Mouse (Mus musculus): ENCODE data around the gene Rbfox2.

Rbfox2 gene

DNA sequence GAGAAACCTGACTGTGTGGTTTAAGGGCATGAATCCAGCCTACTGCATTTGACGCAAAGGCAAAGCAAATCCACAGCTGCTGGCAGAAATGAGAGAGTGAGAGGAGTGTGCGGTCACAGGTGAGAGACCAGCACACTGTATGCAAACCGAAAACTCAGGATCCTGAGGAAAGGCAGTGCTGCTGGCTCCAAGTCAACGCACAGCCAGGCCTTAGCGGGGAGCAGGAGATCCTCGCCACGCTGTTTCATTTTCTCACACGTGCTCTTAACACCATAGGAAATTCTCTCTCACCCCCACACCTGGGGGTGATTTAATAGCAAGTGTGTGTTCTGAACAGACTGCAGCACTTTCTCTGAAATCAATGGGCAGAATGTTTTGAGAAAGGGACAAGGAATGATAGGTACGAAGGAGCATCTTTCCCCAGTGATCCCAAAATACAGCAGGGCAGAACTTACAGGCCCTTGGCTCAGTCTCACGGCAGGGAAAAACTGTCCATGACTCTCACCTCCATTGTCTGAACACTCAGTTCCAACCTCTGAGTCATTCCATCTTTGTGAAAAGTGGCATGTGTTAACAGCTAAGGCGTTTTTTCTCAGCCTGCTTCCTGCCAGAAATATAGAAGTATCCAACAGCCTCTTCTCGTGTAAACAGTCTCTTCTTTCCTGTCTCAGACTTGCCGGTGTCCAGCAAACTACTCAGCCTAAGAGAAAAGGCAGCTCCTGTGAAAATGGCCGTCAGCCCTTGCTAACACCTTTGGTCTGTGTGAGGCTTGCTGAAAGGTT is 114.5 kb downstream of the Rbfox2 start:
- DNase-seq (ENCODE audit: low spot score in 2 of 2), result no peak

DNA sequence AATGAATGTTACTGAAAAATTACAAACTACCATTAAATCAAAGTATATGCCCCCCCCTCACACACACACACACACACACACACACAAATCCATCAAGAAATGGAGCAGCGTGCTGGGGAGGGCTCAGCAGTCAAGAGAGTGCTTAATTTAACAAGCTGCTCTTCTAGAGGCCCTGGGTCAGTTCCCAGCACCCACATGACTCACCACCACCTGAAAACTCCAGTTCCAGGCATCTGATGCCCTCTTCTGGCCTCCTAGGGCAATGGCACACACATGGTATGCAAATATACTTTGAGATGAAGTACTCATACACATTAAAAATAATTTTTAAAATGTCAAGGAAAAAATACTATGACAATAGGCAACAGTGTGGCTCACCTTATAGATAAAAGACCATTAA is 120.7 kb downstream of the Rbfox2 start:
- DNase-seq (ENCODE audit: low spot score in 2 of 2), result no peak

DNA sequence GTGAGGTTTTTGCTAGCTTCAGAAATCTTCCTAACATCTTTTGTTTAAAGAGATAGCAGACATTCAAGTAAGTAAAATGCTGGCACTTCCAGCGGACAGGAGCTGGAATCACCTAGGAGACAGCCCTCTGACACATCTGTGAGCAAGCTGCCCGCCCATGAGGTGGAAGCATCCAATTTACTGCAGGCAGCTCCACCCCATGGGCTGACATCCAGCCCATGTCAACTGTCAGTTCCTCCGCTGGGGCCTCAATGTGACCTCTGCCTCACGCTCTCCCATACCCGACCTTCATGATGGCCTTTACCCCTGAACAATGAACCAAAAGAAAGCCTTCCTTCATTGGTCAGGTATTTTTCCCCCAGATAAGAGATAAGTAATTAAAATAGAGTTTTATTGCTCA is 121.2 kb downstream of the Rbfox2 start:
- DNase-seq (ENCODE audit: low spot score in 2 of 2), result no peak

DNA sequence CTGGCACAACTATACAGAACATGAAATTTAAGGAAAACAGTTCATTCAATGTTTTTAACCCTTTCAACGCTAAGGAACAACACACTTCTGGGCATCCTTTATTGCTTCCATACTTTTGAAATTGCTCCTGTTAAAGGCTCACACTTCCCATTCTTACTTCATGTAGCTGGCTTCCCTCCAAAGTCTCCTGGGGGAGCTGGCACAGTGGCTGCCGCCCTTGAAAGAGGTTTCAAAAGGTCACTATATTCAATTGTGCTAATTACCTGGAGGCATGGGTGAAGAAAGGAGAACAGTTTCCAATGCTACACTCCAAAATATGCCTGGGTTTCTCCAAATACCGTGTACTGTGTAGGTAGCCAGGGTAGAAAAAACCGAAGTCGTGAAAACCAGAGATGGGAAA is 124.0 kb downstream of the Rbfox2 start:
- no peak for DNase-seq (ENCODE audit: low spot score in 2 of 2)

DNA sequence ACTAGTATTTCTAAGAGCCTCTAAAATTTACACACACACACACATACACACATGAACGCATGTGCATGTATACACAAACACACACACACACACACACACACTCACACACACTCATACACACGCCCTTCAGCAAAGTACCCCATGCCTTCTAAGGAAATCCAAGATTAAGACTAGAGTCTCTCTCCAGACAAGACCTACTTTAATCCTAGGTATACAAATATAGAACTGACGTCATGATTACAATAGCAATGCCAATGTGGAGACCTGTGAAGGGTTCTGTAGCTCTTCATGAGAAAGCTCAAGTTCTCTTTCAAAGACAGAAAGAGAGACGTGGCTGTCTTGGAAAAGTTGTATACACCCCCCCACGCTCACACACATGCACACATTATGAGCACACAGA is 132.8 kb downstream of the Rbfox2 start:
- DNase-seq (ENCODE audit: low spot score in 2 of 2), result no peak

DNA sequence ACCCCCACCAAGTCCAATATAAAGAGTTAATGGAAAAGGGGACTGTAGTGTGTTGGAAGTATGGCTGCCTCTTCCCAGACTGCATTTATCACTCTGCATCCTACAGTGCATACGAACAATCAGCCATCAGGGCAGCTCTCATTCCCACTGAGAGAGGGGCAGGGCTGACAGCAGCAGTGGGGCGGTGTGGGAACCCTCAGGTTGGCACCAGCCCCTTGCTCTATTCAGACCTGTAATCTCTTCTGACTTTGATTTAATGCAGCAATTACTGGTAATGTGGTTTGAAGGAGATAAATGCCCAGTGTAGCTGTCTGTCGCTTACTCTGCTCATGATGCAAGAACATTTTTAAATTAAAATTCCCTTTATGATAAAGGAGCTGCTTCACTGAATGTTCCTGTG is 134.4 kb downstream of the Rbfox2 start:
- no peak for DNase-seq (ENCODE audit: low spot score in 2 of 2)

DNA sequence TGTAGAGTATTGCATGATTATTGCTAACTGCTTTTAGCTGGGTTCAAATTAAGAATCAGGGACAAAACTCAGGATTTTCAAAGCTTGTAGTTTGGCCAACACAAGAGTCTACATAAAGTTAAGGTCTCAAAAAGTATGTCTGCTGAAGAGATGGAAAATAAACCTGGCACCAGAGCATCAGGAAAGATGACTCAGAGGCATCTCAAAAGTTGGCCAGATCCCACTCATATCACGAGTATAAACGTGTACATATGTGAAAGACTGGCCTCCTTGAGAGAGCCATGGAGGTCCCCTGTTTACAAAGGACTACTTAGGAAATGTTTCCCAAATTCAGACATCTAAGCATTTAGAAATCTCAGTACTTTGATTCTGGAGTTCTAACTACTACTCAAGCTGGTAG is 138.0 kb downstream of the Rbfox2 start:
- no peak for DNase-seq (ENCODE audit: low spot score in 2 of 2)

DNA sequence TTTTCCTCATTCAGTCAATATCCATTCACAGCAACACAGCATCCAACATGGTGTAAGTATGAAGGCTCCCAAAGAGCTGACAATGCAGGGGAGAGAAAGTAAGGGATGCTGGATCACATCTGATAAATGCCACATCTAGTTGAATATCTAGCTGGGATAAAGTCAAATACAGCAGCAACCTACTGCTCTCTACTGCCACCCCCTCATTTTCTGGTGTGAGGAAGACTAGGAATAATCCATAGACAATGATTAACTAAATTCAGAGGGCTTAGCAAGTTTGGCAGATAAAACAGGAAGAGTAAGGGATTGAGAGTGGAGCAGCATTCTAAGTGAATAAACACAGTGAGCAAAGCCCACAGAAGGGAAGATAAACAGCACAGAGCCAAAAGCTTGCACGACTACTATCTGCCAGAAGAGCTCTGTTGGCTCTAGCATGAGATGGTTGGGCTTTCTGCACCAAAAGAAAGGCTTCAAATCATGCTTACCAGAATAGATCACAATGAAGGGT is 140.5 kb downstream of the Rbfox2 start:
- no peak for DNase-seq (ENCODE audit: low spot score in 2 of 2)

DNA sequence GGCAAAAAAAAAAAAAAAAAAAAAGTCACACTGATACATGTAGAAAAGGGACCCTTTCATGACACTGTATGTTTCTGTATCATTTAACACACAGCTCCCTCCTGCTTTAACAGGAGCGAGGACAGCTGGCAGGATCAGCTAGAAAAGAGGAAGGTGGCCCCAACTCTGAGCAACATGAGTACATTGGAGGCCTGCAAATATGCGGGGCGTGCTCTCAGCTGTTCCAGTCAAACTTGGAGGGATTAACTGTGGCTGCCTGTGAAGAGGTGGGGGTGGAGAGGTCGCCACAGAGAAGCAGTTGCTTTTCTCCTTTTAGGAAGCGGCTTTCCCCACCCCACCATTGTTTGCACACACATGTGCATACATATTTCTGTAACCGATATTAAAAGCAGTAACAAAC is 143.5 kb downstream of the Rbfox2 start:
- no peak for DNase-seq (ENCODE audit: low spot score in 2 of 2)

DNA sequence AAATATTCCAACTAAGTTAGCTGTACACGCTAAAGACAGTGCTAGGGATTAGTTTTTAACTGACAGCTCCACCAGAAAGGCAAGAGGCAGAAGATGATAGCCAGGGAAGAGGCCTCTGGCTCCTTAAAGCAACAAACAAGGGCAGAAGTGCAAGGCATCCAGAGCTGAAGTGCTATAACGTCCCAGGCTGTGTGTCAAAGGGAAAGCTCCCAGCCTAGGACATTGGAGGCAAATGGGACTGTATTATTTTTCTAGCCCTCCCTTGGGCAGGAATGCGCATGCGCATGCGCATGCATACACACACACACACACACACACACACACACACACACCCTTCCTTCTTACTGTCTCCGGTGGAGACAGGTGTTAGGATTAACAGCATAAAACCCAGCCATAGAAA is 143.9 kb downstream of the Rbfox2 start:
- no peak for DNase-seq (ENCODE audit: low spot score in 2 of 2)

DNA sequence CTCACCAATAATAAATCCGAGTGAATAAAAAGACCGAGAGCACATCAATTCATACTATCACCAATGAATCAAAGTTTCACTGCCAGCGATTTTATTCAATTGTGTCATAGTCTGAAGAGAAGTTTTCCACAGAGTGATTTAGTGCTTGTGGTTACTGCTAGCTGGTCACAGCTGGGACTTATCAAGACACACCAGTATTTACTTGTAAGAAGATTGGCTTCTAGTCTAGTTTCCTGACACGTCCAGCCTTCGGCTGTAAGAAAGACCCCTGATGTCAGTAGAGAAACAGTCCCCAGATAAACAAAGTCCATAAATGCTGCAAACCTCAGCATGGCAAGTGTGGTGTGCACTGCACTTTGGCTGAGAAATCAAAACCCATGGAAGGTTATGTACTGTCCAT is 145.4 kb downstream of the Rbfox2 start:
- DNase-seq (ENCODE audit: low spot score in 2 of 2), result no peak

DNA sequence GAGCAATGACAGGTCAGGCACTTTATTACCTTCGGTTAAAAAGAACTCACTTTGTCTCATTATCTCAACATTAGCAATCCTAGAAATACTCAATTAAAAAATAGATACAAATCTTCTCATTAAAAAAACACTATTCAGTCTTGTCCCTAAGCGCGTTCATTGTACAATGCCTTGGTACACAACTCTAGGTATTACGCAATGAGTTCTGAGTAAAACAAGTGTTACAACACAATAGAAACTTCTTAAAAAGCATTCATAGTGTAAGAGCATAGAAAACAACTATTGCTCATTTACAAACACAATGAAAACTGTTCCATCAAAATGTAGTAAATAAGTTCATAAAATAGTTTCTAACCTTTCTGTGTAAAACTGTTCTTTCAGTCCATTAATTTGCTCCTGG is 146.0 kb downstream of the Rbfox2 start:
- DNase-seq (ENCODE audit: low spot score in 2 of 2), result no peak

DNA sequence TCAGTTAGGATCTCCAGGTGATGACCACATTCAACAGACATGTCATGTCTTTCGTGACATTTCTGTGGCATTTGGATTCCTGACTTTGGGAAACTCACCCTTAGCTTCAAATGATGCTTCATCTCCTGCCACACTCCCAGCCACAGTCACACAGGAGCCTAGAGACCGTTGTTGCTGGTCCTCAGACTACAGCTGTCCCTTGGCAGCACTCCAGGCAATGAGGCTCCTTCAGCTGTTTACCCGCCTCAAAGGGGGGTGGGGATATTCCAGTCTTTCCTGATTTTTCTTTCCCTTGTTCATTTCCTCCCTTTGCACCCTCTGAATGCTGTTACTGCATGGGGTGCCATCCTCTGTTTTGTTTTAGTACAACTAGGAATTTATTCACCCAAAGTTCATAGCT is 150.3 kb downstream of the Rbfox2 start:
- no peak for DNase-seq (ENCODE audit: low spot score in 2 of 2)

DNA sequence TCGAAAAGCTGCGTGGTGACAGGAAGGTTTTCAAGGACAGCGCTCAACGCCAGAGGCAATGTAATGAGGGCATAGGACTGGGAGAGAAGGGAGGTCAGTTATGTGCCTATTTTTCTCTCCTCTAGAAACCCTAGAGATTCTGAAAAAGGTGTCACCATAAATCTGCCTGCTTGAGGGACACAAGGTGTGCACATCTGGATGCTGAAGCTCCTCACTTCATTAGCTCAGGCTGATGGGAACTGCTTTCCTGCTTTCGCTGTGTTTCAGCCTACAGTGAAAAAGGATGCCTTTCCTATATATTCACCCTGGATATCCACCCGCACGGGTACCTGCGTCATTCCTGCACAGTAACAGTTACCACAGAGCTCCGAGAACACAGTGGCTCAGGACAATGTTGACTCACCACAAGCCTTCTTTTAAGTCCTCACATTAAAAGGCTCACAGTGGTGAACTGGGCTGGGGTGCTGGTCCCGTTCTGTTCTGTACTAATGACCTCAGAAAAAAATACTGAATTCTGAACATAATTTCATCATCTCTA is 152.5 kb downstream of the Rbfox2 start:
- DNase-seq (ENCODE audit: low spot score in 2 of 2), result no peak

DNA sequence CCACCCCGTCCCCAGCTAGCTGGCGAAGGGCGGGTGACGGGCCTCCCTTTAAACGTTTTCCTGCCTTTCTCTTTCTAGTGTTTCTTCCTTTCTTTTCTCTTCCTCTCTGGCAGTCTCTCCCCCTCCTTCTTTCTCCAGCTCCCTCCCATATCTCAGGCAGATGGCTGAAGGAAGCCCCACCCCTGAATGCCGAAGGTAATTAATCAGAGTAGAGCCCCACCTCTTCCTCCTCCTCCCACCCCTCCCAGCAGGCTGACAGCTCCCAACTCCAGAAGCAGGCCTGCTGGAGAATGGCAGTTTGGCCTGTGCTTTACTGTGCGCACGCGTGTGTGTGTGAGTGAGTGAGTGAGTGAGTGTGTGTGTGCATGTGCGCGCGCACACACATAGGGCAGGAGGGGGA is 153.2 kb downstream of the Rbfox2 start:
- peak; percentile 55 to 56 for DNase-seq (ENCODE audit: low spot score in 2 of 2)

DNA sequence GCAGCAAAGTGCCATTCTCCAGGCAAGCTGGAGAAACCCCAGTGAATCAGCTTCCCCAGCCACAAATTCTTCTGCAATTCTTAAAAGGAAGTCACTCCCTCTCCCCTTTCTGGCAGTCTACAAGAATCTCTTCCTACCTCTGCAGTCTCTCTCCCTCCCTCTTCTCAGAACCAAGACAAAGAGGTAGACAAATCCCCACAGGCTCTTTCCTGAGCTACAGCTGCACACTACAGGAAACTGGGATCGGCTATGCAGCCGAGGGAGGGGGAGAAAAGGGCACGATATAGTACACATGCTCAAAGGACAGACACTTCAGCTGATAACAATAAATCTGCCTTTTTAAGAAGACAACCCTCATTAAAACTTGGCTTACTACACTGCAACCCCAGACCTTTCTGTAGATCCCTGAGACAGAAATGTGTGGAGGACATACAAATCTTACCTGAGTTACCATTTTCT is 153.7 kb downstream of the Rbfox2 start:
- DNase-seq (ENCODE audit: low spot score in 2 of 2), result no peak

DNA sequence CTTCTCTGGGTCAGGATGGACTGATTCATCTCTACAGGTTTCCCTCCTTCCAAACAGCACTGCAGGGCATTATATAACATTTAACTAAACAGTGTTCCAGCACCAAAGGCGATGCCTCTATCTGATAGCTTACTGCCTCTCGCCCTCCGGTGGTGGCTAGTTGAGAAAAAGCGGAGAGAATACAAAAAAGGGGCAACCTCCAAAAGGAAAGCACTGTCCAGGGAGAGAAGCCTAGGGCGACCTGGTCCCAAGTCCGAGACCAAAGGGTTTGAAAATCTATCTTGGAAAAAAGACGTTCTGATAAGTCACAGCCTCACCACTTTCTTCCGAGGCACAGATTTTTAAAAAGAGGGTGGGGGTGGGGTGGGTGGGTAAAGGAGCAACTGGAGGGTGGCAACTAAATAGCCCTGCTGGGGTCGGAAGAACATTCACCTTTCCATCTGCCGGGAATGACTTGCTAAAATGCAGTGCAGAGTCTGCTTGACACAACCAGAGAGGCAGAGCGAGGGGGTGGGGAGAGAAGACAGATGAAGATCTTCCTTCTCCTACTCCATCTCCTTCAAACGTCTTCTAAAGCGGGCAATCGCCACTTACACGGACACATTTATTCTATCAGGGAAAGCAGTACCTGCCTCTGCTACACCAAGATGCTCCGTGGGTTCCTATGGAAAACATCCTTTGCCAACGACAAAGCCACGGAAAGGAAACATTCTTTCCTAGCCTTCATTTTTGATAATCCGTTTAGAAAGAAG is 154.3 kb downstream of the Rbfox2 start:
- DNase-seq (ENCODE audit: low spot score in 2 of 2), result no peak

DNA sequence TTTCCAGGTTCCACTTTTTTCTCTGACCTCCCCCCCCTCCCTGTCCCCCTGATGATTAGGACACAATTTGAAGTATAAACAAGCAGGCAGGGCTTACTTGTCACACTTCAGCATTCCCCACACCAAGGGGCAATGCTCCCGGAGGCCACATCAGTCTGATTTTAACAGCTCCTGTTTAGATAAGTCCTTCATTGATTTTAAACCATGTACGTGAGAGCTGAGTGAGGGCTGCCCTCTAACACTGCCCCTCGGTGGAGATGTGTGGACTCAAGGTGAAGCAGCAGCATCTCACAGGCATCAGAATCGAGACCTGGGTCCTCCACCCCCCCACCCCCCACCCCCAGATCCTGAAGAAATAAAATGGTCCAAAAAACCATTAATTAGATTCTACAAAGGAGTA is 155.0 kb downstream of the Rbfox2 start:
- DNase-seq (ENCODE audit: low spot score in 2 of 2), result no peak

DNA sequence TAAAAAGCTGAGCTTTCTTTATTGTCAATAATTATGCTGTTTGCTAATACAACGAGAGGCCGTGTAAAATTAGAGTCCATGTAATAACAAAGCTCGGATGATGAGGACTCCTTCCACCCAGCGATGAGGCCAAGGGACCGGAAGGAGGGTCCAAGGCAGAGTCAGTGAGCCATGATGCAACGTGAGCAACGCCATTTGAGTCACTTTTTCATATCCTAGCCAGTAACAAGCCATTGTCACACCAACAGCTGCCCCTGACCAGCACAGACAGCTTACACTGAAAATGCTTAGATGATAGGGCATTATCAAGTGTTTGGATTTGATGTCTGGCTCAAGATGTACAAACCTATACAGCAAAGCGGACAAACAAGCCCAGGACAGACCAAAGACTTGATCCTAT is 155.6 kb downstream of the Rbfox2 start:
- DNase-seq (ENCODE audit: low spot score in 2 of 2), result no peak

DNA sequence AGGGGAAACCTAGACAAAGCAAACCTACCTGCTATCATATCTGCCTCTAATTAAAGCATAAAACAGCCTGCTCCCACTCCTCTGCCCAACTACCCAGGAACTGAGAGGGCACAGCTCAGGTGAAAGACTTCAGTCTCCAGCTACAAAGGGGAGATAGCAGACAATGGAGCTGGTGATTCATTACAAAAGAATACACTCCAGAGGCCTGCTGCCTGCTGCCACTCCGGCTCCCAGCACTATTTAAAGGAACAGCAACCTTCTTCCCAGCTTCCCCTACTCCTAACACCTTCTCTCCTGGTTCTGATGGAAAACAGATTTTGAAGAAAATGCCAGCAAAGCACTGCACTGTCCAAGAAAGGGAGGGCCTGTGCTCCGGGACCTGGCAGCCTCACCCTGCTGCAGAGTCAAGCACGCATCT is 156.4 kb downstream of the Rbfox2 start:
- DNase-seq (ENCODE audit: low spot score in 2 of 2), result no peak

DNA sequence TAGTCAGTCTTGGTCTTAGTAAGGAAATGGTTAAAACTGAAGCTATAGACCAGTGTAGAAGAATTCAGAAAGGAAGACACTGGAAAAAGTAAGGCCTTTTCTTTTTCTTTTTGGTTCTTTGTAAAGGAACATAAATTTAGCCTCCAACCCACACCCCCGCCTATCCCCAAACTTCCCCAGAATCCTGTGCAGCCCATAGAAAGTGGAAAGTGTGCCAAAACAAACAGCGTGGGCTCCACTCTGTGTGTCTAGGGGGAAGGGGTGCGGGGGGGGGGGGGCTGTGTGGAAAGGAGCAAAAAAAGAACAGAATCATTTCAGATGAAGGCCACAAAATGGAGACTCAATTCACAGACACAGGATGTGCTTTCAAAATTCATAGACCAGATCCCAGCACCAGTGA is 156.8 kb downstream of the Rbfox2 start:
- DNase-seq (ENCODE audit: low spot score in 2 of 2), result no peak

DNA sequence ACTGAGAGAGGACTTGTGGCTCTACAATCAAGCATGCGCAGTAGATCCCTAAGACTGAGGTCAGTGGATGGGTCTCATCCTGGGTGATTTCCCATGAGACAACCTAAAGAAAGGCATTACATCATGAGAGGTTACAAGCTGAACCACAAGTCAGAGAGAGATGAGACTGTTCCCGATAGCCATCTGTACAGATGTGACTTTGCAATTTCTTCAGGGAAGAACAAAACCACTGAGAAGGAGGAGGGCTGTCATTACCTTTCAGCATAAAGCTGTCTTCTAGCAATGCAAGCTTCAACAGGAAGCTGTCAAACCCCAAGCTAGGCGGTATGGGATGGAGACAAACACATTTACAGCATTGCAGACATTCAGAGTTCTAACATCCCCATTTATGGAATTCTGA is 157.3 kb downstream of the Rbfox2 start:
- DNase-seq (ENCODE audit: low spot score in 2 of 2), result no peak

DNA sequence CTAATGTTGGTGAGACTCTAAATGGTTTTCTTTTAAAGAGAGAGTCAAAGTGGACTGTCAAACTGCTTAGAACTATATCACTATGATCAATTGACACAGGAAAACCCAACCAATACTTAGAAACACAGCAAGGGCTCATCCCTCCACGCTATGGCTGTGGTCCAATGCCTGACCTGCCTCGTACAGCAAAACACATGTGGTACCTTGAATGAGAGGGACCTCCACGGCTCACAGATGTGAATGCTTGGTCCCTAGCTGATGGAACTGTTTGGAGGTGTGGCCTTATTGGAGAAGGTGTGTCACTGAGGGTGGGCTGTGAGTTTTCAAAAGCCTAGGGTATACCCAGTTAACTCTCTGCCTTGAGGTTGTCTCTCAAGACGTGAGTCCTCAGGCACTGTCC is 159.9 kb downstream of the Rbfox2 start:
- DNase-seq (ENCODE audit: low spot score in 2 of 2), result no peak

All from frontal cortex, postnatal 14 days (tissue).